Mouse (Mus musculus) activated CD4-positive, CD25-positive, alpha-beta regulatory T cell, adult 4 months (primary cell): Measurements from ENCODE around the gene Gdf11. TPM values are rescaled to one million over a fixed set of nuclear protein-coding genes. Genes with fewer than 3 reads are reported as not detected.

ENCODE experiments used
- ATAC-seq: one replicate; pipeline ENCODE4 v1.8.0; 2017
- polyA plus RNA-seq, 2 experiments: library from polyadenylated mRNA; unstranded; fragments of 100-300 nt; shearing (Covaris generic); gene quantifications; one replicate each; pipeline ENCODE4 v1.2.1; 2017

Gene Gdf11
- polyA plus RNA-seq = 1 to 10 TPM; 5.0 to 5.6 TPM

DNA sequence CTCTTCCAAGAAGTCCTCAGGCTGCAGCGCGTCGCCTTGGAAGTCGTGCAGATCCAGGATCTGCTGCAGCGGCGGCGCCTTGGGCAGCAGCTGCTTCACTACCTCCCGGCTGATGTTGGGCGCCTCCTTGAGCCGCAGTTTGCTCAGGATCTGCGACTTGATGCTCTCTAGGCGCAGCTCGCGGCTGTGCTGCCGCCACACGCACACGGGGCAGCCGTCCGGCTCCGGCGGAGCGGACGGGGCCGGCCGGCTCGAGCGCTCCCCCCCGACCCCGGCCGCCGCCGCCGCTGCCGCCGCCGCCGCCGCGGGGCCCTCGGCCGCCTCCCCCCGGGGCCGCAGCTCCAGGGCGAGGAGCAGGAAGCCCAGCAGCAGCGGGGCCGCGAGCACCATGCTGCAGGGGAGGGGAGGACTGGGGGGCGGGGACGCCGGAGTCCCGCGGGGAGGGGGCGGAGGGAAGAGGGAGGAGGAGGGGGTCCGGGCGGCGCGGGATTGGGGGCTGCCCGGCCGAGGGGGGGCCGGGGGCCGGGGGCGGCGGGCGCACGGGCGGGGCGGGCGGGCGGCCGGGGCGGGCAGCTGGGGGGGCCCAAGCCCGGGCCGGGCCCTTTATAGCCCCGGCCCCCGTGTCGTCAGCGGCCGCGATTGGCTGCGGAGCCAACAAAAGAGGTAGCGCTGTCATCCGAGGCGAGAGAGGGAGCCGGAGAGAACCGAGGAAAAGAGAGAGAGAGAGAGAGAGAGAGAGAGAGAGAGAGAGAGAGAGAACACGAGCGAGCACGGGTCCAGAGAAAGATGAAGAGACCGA is at the start of gene Gdf11:
Gene Gdf11, minus strand, starts transcription at position 423 of the 799 bp plus-strand sequence.
- peak; percentile 65 for ATAC-seq

DNA sequence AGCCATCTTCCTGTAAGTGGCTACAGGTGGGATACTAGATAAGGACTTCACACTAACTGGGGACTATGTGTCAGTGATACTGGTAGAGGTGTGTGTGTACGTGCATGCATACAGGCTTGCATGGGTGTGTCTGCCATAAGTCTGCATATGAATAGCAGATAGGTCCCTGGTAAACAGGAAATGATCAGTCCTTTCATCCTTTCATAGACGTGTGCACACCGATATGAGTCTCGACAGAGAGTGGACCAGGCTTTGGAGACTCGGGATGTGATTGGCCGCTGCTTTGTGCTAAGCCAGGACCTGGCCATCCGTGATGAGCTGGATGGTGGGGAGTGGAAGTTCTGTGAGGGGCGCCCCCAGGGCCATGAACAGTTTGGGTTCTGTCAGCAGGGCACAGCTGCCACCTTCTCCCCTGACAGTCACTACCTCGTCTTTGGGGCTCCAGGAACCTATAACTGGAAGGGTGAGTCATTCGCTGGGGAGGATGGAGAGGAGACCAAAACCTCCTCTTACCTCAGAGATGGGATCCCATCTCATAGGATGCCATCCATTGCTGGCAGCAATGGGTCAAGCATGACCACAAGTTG is 49.0 kb upstream of the Gdf11 start:
- peak; percentile 97 for ATAC-seq

GRCm38 (mm10) chr10:128938974-128939373 is 47.5 kb upstream of the Gdf11 start:
- ATAC-seq = no peak

DNA sequence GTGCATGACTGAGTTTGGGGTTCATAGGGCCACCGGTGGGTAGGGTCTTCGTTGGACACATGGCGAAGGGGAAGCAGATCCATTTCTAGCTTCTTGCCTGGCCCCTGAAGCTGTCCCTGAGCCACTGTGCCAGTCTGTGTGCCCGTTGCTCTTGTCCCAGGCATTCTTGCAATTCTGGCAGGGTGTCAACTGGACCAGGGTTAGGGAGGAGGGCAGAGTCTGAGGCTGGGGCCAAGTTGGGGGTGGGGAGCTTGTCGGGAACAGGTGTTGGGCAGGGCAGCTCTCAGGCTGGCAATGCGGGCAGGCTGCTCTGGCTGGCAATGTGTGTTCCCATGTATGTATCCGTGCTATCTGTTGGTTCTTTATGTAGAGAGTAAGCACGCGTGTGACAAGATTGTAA is 46.9 kb upstream of the Gdf11 start:
- no peak for ATAC-seq

DNA sequence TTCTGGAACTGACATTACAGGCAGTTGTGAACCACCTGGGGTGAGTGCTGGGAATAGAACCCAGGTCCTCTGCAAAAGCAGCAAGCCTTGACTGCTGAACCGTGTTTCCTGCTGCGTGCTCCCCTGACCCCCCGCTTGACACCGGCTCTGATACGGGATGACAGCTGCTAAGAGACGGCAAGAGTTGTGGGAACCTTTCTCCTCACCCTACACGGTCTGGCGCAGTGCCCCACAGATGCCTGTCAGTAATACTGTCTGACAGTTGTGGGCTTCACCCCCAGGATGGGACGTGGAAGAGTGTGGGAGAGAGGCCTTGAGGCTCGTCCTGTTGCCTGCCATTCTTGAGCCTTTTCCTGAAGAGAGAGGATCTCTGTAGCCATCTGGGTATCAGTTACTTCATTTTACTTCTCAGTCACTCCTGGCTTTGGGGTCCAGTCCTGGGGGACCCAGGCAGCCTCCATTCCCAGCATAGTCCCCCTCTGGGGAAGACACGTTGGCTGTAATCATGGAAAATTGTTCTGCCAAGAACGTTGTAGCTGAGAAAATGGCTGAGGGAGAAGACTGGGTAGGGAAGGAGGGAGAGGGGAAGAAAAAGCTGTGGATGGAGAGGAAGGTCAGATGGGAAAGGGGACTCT is 46.4 kb upstream of the Gdf11 start:
- no peak for ATAC-seq

GRCm38 (mm10) chr10:128935826-128936440 is 44.4 kb upstream of the Gdf11 start:
- ATAC-seq = no peak

GRCm38 (mm10) chr10:128934997-128935787 is 43.7 kb upstream of the Gdf11 start:
- ATAC-seq = no peak

- no peak for ATAC-seq
These were observed 42.6 kb upstream of the Gdf11 start for GRCm38 (mm10) chr10:128933976-128934721.

GRCm38 (mm10) chr10:128933574-128933973 is 42.1 kb upstream of the Gdf11 start, which contains the start of gene Itga7:
Gene Itga7, plus strand, starts transcription at chr10:128933818.
- ATAC-seq = peak; percentile 17

- no peak for ATAC-seq
These were observed 39.9 kb upstream of the Gdf11 start for GRCm38 (mm10) chr10:128931441-128931840.

- ATAC-seq = no peak
These were observed 38.3 kb upstream of the Gdf11 start for GRCm38 (mm10) chr10:128929638-128930378.

GRCm38 (mm10) chr10:128928356-128928755 is 36.8 kb upstream of the Gdf11 start:
- no peak for ATAC-seq

DNA sequence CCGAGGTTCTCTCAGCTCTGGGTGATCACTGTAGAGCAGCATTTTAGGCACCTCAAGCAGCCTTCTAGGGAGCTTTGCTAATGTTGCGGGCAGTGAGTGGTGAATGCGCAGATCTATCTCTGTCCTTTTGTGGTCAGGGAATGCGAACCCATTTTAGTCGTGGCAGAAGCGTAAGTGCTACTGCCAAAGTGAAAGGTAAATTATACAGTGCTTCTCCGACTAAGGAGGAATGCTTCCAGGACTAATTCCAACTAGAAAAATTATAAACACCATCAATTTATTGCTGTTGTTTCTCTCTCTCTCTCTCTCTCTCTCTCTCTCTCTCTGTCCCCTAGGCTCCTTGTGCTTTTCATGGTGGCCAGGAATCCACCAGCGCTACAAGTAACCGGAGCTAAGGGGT is 32.4 kb upstream of the Gdf11 start, which contains the start of gene Bloc1s1:
Gene Bloc1s1, minus strand, starts transcription at position 101 of the 400 bp plus-strand sequence.
- ATAC-seq = no peak

- peak; percentile 95 for ATAC-seq
These were observed 31.6 kb upstream of the Gdf11 start for GRCm38 (mm10) chr10:128923013-128923691.

DNA sequence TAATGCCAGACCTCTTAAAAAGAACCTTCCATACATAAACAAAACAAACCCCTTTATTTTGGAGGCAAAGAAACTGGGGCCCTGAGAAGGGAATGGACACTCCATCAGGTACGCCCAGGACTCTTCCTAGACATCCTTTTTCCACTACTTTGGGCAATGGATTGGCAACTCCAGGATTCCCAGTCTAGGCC is 31.2 kb upstream of the Gdf11 start, which contains the start of gene Rdh5:
Gene Rdh5, minus strand, starts transcription at position 67 of the 191 bp plus-strand sequence.
- no peak for ATAC-seq

DNA sequence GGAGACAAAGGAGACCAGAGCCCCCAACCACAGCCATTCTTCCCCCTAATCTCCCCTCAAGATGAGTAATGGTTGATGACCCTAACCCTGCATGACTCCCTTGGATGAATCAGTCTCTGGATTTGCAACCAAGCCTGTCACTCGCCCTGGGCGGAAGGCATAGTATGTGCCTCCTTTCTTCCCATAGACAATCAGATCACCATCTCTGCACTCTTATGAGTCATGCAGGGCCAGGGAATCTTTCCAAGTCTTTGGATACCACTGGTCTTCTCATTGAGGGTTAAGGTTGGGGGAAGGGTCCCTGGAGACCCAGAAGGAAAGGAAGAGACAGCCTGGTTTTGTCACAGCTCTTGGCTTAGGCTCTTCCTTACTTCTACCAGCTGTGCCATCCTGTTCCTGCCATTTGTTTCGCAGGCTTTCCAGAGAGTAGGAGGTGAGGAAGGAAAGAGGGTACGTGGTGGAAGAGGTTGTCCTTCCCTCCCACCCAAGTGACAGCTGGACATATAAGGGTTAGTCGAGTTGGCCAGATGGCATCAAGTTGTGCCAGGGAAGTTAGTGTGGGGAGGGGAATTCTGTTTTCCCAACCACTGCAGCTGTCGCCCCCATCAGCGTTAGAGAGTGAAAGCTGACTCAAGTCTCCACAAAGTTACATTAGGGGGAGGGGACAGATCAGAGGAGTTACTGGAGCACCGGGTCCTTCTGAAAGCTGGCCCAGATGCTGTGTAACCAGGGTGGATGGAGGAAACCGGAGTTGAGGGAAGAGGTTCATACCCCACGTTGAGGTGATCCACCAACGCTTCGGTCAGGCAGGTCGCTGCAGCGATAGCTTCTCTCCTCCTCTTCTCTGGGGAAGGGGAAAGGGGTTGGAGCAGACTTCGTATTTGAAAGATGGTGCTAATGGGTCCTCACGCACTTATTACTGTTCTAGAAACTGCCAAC is 30.6 kb upstream of the Gdf11 start:
- no peak for ATAC-seq

DNA sequence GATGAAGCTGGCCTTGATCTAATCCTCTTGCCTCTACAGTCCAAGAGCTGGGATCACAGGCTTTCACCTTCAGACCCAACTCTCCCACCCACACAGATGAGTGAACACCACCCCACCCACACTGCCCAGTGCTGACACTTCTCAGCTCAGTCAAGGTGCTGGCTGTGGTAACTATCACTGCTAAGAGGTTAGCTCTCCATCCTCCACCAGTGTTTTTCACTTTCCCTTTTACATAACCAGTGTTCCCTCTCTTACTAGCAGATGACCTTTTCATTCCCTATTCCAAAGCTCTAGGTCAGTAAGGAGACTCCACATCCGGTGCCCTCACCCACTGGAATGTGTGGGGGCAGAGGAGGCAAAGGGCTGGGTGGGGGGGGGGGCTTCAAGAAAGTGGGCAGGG is 29.7 kb upstream of the Gdf11 start:
- ATAC-seq = no peak

GRCm38 (mm10) chr10:128920736-128921161 is 29.2 kb upstream of the Gdf11 start:
- no peak for ATAC-seq

- ATAC-seq = no peak
These were observed 28.4 kb upstream of the Gdf11 start for GRCm38 (mm10) chr10:128919966-128920365.
